Mouse (Mus musculus) lung, adult 2 months (tissue): ENCODE measurements around the gene AU022252.

Experiments
- CTCF ChIP-seq: fragments of 200-500 bp; IDR thresholded peaks from 2 replicates; pipeline ENCODE4 v1.5.1; 2011; ENCODE audit warnings: mild to moderate bottlenecking, low read length, control low read depth; ENCODE audit not compliant: insufficient read depth
- POLR2A ChIP-seq: fragments of 200-500 bp; IDR thresholded peaks from 2 replicates; pipeline ENCODE4 v1.6.1; 2011; ENCODE audit warnings: low read depth, mild to moderate bottlenecking, control low read depth, low read length, borderline replicate concordance; ENCODE audit errors: extremely low read depth

GRCm38 (mm10) chr4:119172919-119173650 is 59.4 kb downstream of the AU022252 start:
- TF ChIP-seq CTCF (no peak), POLR2A (no peak)
